Mouse (Mus musculus) embryo, embryonic 10 days (tissue): ENCODE results near the gene Tnik.

ENCODE experiments used
- DNase-seq: peaks from one replicate; pipeline ENCODE4 v3.0.0-alpha.2; 2015; ENCODE audit warnings: low spot score

Tnik gene

DNA sequence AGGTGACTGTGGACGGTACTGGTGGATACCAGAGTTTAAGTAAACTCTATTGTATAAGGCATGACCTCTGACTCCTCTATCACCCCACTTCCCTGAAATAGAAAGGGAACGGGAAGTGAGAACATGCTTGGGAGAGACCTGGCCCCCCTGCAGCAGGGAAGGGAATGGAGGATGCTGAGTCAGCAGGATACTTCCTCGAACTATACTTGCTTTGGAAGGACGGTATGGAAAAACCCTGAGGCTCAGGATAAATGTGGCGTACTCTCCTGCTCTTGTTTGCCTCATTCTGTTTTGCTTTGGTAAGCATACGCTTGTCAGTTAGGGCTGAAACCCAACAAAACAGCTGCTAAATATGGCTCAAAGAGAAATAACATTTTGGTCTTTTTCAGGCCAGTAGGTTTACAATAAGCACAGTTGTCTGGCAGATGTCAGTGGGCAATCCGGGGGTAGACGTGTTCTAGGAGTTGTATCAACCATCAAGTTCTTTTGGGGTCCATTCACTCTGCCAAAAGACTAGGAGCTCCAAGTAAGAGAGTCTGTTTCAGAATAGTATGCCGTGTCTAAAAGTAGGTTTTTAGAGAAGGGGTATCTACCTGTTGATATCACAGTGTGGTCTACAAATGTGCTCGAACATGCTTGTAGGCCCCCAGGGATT, 87.3 kb downstream of the Tnik start:
- DNase-seq, result no peak

DNA sequence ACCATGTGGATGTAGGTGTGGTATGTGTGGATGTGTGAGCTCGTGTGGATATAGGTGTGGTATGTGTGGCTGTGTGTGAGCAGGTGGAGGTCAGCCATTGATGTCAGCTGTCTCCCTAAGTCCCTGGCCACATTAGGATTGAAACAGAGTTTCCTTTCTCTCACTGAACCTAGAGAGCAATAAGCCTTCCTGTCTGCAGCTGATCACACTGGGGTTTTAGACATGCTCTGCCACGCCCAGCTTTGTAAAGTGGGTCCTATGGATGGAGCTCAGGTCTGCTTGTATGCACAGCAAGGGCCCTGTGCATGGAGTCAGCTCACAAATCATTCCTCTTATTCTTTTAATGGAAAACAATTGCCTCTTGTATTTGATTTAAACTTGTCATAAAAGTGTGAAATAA, 95.4 kb downstream of the Tnik start:
- no peak for DNase-seq

DNA sequence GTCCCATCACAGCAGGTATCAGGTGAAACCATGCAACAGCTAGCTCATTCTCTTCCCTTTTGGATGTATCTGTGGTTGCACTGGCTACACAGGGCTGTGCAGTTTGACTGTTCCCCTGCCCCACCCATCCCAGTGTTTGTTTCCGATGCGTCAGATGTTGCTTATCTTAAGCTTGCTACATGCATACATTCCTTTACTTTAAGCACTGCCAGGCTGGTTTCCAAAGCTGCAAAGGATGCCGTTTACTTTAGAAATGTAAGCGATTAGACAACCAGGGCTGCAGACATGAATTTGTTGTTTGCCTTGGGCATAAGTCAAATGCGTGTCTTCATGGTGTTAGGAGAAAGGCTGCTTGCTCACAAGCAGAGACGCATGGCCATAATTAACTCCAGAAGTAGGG, 96.1 kb downstream of the Tnik start:
- DNase-seq, result peak; percentile 39

DNA sequence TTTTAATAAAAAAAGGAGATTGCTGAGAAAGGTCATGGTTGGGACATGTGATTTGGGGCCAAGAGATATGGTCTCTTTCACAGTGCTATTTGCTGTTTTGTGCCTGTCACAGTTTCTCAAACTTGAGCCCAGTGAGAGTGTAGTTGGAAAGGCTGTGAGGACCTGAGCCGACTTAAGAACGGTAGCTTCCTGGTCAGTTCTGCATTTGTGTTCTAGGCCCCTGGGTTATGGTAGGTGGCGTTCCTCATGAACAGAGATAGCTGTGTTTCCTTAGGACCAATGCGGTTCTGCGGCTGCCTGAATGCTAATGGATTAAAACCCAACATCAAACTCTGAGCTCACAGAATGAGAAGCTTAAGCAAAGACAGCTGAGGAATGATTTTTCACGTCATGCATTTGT, 98.0 kb downstream of the Tnik start:
- no peak for DNase-seq

DNA sequence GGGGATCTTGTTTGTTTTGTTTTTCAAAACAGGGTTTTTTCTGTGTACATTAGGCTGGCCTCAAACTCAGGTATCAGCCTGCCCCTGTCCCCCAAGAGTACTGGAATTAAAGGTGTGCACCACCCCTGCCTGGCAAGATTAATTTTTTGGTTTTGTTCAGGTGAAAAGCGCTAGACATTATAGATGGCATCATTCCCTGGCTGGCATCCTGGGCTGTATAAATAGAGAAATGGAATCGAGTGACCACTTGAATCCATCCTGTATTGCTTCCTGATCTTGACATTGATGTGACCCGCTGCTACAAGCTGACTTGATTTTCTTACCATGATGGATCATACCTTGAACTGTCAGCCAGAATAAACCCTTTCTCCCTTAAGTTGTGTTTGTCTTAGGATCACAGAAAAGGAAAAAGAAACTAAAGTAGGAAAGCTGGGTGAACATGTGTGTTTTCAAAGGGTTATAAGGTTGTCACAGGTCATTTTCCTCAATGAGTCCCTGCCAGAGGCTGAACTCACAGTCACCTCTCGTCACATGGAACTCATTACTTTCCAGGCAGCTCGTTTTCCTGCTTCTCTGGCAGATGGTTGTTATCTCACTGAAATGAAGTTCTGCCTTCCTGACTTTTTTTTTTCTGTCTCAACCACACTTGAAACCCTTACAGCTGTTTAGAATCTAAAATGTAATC, 100.6 kb downstream of the Tnik start:
- DNase-seq, result peak; percentile 86

DNA sequence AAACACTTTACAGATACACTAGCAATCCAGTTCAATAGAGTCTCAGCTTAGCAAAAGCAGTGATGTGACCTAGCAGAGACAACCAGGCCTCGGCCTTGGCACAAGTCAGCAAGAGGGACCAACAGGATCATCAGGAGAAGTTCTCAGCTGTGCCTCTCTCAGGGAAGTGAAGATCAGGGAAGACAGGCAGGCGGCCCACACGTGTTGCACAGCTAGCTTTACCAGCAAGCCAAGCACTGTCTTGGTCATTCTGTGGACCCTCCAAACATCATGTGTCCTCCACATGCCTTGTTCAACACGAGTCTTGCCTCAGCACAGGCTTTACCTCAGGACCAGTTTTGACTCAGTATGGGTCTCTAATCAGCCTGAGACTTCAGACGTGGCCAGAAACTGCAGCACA, 105.7 kb downstream of the Tnik start:
- no peak for DNase-seq

DNA sequence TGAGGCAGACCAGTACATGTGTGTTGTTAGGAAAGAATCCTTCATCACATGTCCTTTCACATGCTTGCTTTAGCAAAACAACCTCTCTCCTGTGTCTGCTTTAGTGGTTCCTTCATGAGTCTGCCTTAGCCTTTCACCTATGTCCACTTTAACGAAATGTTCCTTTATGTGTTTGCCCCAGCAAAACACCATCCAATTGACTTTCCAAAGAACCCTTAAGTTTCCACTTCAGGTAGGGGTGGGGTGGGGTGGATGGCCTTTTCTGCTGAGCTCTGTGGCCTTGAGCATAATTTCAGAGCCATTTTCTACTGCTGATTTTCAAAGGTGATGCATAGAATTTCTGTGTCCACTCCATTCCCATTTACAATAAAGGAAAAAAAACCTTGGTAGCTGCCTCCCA, 106.3 kb downstream of the Tnik start:
- no peak for DNase-seq

DNA sequence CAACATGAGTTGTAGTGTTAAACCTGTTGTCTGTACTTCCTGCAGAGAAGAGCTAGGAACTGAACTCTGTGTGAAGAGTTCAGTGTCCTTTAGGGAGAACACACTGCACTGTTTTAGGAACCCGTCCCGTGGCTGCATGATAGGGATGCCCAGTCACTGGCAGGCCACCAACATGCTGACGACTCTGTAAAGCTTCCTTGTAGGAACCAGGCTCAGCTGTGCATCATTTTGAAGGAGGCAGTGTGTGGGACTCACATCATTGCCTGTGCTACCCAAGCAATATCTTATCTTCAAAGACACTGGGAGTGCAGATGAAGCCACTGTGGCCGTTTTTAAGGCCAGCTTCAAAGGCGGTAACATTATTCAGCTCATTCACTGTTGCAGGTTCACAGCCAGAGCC, 106.7 kb downstream of the Tnik start:
- no peak for DNase-seq

DNA sequence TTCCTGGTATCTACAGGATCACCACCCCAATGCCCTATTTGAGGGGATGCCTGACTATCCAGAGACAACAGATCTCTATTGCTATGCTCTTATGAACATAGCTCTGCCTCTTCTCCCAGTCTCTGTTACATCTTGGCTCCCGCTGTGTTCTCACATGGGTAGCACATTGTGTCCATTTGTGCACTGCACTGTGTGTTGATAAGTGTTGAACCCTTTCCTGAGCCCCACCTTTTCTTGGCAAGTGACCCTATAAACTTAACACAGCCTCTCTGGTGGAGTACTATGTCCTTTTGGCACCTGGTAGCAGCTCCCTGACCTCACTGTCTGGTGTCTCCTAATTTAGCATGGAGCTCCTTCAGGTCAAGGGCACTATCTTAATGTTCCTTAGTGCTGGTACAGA, 108.6 kb downstream of the Tnik start:
- DNase-seq, result no peak

DNA sequence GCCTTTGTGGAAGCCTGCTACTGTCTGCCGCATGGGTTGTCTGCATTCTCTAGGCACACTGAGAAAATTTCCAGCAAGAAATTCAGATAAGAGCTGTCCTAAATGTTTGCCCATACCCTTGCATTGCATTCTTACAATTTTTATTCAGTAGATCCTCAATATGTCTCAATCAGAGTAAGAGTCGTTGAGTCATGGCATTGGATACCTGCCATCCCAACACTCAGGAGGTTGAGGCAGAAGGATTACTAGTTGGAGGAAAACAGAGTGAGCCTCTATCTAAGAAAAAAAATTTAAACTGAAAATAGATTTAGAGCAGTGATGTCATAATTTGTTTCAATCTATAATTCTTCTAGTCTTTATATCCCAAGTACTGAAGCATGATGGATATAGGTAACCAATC, 109.4 kb downstream of the Tnik start:
- no peak for DNase-seq

DNA sequence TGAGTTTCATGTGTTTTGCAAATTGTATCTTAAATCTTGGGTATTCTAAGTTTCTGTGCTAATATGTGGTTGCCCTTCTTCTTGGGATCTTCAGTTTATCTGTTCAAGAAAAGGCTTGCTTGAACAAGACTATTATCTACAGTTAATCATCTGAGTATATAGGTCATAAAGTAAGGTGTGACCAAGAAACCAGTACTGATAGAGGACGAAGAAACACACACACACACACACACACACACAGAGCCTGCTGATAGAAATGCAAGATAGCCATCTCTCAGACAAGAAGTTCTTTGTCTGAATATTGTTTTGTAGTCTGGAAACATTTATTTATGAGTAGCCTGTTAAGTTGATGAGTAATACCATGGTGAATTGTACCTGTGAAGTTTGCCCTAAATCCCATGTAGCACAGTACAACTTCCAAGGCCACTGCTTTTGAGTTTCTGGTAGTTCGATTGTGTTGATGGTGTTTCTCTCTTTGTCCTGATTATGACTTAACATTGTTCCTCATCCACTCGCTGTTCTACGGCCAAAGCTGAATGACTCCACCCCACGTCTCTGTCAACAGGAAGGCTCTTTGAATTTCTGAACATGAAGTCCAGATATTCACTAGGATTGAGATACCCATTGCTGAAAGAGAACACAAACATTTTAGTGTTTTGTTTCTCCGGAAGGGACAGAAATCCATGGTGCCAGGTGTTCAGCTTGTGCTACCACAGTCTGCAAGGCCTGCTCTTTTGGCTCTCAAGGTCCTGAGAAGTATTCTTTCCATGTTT, 111.9 kb downstream of the Tnik start:
- DNase-seq, result no peak

DNA sequence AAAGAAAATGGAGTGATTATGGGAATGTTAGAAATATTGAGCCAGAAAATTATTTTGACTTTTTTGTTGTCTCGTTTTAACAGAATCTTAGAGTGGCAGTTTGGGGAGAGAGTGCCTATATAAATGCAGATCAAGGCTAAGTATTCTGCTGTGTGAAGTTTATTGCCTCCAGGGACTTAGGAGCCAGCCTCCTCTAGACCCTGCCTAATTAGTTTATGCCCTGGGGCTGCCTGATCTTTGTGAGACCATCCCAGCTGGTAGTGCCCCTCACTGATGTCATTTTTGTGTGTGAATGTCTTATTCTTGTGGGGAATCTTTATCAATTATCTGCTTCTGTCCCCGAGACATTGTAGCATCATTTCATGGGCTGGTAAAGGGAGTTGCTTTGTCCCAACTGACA, 117.2 kb downstream of the Tnik start:
- DNase-seq, result peak; percentile 30

DNA sequence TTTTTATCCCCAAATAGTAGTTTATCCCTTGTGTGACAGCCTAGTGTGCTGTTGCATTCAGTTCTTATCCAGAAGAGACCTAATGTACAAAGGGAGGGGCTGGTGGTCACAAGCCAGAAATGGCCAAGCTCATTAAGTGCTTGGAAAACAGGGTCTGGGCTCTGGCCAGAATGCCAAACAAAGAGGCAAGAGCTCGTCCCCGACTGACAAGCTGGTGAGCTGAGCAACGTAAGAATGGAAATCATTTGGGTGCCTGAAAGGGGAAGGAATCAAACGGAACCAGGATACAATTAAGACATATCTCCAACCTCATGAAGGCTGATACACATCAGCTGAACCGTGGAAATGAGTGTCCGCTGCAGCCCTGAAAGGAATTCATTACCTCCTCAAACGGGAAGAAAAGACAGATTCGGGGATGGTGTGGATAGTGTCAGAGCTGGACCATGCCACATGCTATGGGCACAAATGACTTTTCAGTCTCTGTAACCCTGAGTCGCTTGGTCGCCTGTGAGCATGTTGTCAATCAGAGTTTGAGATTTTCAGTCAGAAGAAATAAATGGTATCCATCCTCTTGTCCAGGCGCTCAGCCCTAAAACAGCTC, 120.6 kb downstream of the Tnik start:
- DNase-seq, result no peak

DNA sequence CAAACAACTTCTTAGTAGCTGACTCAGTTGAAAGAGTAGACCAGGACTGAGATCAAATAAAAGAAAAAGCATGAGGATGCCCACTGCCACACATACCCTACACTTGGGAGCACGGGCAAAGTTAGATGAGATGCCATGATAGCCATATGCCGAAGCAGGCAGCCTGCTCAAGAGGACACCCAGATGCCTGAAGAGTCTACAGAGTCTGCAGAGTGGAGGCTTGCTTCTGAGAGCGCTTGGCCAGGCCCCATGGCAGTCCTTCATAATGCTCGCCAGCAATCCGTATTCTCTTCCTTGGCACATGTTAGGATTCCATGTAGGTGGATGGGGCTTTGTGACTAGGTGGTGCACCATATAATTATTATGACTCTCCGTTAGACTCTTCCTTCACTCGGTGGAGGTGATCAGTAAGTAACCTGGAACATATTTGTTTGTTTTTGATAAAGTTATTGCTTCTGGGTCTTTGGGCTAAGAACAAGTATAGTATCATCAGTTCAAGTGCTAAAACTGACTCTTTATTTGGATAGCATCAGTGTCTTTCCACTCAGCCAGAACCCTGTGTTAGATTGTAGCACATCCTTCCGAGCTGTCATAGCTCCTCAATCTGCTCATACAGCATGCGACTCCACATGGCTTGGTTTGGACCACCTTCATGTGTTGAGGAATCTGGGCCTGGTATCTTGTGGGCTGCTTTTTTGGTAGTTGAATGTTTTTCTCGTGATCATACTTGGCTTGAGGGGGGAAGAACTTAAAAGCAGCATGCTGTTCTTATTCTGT, 122.4 kb downstream of the Tnik start:
- no peak for DNase-seq

DNA sequence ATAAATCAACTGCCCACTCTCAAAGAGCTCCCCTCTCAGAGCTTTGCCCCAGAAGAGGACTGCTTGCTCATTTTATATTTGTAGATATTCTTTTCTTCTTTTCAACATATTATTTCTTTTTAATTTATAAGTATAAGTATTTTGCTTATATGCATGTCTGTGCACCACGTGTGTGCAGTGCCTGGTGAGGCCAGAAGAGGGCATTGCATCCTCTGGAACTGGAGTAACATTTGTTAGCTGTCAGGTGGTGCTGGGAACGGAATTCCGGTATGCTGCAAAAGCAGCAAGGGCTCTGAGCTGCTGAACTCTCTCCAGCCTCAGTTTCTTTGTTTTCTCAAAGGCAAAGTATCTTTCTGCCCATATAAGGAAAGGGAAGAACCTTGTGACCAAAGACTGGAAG, 125.5 kb downstream of the Tnik start:
- DNase-seq, result no peak

DNA sequence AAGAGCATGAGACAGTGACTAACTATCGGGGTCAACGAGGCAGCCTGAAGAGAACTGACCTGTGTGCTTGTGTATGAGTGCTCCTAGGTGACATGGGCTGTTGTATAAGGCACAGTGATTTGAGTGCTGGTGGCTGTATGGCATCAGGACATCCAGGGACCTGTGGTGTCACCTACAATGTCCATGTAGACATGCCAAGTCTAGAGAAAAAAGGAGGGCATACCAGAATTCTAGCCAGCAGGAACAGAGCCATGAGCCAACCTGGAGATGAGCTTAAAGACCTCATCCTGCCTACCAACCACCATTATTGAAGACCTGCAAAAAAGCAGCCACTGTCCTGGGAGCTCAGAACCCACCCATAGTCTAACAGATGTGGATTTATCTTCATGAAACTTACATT, 127.2 kb downstream of the Tnik start:
- no peak for DNase-seq

DNA sequence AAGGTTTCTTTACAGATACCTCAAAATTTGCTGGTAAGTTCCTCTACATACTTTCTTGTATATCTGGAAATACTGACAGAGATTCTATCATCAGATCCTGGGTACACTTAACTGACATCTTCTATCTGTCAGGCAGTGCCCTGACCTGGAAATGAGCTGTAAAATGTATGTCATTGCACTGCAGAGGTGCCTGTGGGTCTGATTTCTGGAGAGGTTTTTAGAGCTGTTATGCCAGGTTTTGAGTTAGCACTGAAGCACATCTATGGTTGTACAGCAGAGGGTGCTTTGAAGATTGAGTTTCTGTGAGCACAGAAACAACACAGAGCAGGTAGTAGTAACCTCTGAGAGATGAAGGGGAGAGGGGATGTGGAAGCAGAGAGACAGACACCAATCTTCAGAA, 129.5 kb downstream of the Tnik start:
- DNase-seq, result no peak

DNA sequence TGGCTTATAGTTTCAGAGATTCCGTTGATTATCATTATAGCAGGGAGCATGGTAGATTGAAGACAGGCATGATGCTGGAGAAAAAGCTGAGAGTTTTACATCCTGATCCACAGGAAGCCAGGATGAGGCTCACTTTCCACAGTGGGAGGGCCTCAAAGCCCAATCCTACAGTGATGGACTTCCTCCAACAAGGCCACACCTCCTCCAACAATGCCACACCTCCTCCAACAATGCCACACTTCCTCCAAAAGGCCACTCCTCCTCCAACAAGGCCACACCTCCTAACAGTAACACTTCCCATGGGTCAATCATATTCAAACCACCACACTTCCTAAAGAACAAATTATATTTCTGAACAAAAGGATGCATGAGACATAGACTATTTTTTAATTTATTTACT, 135.8 kb downstream of the Tnik start:
- no peak for DNase-seq

DNA sequence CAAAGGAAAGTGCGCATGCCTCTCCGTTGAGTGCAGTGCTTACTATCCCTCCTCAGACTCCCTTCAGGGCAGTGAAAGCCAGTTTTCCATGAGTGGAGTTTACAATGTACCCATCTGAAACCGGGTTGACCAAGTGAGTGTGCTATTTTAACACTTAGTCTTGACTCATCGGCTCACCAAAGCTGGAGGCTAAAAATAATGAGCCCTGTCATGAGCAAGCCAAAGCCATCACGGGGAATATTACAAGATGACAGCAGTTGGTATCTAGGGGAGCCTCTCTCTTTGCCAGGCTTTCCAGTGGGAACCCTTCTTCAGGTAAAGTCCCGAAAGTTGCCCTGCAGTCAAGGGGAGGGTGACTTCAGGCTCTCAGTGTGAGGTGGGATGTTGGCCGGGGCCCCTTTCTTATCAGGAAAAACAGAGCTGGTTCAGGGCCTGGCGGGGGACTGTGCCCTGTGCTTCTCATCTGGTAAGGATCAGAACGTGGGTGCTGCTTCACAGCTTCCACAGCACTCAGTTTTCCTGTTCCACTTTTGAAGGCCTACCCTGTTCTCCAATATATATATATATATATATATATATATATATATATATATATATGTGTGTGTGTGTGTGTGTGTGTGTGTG, 136.7 kb downstream of the Tnik start:
- DNase-seq, result no peak

DNA sequence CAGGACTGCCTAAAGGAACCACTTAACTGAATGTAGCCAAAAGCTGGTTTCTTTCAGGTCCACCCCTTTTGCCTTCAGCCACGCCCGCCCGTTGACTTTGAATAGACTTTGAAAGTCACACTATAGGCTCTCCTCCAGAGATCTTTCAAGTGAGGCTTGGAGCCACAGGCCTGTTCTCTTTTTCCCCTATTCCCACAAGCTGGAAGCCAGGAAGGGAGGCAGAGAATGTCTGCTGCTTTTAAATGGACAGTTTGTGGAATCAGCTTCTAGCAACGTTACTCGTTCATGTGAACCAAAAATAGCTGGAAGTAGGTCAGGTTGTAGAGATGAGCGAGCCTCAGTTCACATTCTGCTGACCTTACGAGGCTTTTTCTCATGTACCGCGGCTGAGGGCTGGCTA, 138.3 kb downstream of the Tnik start:
- no peak for DNase-seq

DNA sequence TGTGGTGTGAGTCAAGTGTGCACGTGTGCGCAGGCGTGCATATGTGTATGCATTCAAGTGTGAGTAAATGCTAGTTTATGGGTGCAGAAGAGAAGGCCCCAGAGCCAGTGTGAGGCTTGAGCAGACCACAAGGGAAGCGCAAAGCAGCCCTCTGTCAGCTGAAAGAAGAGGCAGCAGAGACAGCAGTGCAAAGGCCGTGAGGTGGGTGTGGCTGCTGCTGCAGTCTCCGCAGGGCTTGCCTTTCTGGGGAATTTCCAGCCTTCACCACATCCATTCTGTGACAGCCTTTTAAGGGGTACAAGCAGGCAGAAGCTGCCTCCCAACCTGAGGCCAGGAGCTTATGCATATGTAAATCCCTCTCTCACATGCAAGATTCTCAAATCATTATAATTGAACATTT, 139.2 kb downstream of the Tnik start:
- DNase-seq, result no peak

DNA sequence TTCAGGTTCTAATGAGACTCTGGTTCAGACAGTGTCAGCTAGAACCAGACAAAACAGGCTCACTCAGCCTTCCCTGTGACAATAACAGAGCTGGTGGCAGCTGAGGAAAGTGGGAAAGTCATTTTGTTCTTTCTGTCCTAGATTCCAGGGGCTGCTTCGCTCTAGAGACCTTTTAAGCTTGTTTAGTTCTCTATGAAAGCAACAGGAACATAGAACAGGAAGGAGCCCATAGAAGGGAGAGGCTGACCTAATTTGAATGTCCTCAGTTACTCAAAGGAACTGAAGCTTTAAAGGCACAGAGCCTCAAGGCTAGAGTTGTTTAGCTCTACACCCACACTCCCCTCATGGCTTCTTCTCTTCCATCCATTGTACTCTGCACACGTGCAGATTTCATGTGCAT, 142.4 kb downstream of the Tnik start:
- no peak for DNase-seq
